Mouse (Mus musculus): ENCODE measurements around the gene Cpeb3.
A peak's percentile ranks its signal among the peaks of the same experiment; 100 is the strongest.

The Cpeb3 gene

GRCm38 (mm10) chr19:37208176-37208755, at the start of gene Cpeb3:
Cpeb3 (minus strand) TSS chr19:37208601.
- TF ChIP-seq GATA4 (IDR thresholded peaks at IDR 0.05; ENCODE audit: insufficient replicate concordance, low read length) = no peak

DNA sequence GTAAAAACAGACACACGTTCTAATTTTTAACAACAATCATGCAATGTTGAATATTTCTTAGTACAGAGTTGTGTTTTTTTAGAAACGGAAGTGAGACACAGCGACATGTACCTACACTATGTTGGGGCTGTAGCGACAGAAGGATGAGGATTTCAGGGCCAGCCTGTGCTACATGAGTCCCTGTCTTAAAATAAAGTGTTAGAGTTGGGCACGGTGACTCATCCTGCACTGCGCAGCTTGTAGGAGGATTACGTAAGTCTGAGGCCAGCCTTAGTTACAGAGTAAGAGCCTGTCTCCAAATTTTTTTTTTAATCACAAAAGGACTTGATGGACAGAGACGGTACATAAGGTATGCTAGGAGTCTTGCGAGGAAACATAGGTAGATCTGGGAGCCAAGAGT, 46.9 kb upstream of the Cpeb3 start:
- no peak for TF ChIP-seq GATA4 (IDR thresholded peaks at IDR 0.05; ENCODE audit: insufficient replicate concordance, low read length)

DNA sequence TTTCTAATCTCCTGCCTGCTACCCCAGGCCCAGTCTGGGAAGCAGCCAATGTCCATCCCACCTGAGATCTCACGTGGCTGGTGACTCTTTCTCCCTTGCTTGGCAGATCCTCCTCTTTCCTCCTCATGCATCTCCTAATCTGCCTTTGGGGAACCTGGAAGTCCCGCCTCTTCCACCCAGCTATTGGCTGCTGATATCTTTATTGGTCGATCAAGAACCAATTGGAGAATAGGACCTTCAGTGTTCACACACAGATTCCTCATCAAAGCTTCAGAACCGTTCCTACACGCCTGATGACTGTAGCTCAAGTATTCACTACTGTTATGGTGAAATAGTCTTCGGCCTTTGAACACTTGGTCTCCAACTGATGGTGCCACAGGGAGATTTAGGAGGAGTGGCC, 43.7 kb upstream of the Cpeb3 start:
- TF ChIP-seq GATA4 (IDR thresholded peaks at IDR 0.05; ENCODE audit: insufficient replicate concordance, low read length) = no peak

- no peak for TF ChIP-seq GATA4 (IDR thresholded peaks at IDR 0.05; ENCODE audit: insufficient replicate concordance, low read length)
These were observed 39.8 kb upstream of the Cpeb3 start for GRCm38 (mm10) chr19:37248199-37248598.

DNA sequence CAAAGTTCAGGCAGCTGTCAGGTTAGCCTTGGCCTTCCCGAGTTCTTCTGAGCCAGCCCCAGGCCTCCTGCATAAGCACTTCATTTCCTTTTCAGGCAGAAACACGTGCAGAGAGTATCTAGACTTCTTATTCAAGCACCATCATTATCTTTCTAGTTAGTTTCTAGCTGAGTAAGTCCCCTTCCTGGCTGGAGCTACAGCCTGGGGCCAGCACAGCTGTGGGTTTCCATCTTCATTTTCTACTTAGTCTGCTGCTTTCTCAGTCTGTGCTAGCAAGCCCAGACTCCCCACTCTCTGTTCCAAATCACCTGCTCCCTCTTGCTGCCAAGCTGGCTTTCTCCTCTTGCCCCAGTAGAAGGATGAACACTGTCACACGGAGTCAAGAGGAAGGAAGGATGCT, 38.5 kb upstream of the Cpeb3 start:
- no peak for TF ChIP-seq GATA4 (IDR thresholded peaks at IDR 0.05; ENCODE audit: insufficient replicate concordance, low read length)

DNA sequence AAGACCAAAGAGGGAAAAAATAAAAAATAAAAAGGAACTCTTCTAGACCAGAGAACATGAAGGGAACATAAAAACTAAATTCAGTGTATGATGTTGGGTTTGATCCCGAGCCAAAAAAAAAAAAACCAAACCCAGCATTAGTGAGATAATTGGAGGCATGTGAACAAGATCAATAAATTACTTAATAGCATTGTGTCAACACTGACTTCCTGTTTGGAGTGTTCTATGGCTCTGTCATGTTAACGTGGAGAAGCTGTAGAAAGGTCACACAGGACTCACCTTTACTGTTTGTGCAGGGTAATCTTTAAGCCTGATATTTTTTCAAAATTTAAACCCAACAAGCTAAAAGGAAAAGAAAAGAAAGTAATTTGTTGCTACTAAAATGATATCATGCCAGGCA, 34.3 kb upstream of the Cpeb3 start:
- TF ChIP-seq GATA4 (IDR thresholded peaks at IDR 0.05; ENCODE audit: insufficient replicate concordance, low read length) = 0 out of 2 replicates have a peak, but pooled peaks have one; percentile 9

DNA sequence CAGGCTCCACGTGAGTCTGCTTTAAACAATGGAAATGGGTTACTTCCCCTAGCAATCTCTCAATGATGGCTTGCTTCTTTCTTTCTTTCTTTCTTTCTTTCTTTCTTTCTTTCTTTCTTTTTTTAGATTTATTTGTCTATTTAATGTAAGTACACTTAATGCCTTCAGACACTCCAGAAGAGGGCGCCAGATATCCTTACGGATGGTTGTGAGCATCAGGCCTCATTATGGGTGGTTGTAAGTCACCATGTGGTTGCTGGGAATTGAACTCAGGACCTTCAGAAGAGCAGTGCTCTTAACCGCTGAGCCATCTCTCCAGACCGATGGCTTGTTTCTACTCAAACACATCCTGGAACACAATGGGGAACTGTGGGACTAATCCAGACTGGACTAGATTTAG, 32.8 kb upstream of the Cpeb3 start:
- no peak for TF ChIP-seq GATA4 (IDR thresholded peaks at IDR 0.05; ENCODE audit: insufficient replicate concordance, low read length)

DNA sequence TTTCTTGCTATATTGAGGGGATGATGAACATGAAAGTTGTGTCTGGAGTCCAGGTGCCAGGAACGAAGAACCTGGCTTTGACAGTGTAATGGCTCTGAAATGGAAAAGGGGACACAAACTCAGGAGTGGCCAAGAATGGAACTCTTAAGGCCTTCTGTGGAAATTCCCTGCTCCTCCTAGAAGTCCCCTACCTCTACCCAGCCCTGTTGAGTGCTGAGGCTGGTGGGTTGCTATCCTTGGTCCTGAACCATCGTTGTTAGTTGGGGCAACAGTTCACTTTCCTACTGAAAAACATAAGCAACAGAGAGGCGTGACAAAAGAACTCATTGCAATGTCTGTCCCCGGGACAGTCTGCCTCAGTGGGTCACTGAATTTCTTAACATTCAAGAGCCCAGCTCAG, 30.7 kb upstream of the Cpeb3 start:
- TF ChIP-seq GATA4 (IDR thresholded peaks at IDR 0.05; ENCODE audit: insufficient replicate concordance, low read length) = no peak

DNA sequence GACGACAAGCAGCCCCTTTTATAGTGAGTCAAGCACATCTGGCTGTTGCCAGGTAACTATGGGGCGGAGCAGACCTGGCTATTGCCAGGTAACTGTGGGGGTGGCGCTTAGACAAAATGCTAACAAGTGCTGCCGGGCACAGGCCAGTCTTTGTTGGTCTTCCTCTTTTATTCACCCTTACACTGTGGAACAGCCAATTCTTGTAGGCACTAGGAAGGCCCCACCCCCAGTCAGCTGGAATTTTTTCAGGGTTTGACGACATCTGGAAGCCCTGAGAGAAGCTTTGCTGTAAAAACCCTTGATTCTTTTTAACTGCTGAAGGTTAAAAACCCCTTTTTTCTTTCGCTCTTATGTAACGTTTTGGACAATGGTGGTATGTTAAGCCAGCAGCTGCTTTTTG, 30.2 kb upstream of the Cpeb3 start:
- TF ChIP-seq GATA4 (IDR thresholded peaks at IDR 0.05; ENCODE audit: insufficient replicate concordance, low read length) = no peak

- no peak for TF ChIP-seq GATA4 (IDR thresholded peaks at IDR 0.05; ENCODE audit: insufficient replicate concordance, low read length)
These were observed 29.5 kb upstream of the Cpeb3 start for GRCm38 (mm10) chr19:37237712-37238437.

DNA sequence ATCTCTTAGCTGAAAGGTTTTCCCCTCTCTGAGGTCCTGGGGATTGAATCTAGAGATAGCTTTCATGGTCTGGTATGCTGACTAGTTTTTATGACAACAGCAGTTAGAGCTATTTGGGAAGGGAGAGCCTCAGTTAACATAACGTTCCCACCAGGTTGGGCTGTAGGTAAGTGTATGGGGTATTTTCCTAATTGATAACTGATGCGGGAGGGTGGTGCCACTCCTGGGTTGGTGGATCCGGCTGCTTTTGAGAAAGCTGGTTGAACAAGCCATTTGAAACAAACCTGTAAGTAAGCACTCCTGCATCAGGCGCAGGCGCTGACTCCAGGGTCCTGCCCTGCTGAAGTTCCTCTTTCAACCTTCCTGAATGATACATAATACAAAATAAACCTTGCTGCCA, 28.9 kb upstream of the Cpeb3 start:
- TF ChIP-seq GATA4 (IDR thresholded peaks at IDR 0.05; ENCODE audit: insufficient replicate concordance, low read length) = no peak

DNA sequence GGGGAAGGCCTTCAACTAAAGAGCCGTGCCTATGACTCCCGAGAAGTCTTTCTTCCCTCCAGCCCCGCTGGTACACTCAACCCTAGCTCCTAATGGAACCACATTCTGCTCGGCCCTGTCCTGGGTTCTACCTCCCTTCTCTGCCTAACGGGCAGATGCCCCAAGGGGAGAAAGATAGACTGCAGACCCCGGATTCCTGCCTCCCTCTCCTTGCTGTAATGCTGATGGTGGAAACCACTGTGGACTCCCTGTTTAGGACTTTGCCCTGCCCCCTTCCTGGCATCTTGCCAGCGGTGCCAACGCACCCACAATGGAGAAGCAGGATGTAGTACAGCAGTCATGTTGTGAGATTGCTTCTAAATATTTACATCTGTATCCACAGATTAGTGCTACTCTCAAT, 27.4 kb upstream of the Cpeb3 start:
- no peak for TF ChIP-seq GATA4 (IDR thresholded peaks at IDR 0.05; ENCODE audit: insufficient replicate concordance, low read length)

DNA sequence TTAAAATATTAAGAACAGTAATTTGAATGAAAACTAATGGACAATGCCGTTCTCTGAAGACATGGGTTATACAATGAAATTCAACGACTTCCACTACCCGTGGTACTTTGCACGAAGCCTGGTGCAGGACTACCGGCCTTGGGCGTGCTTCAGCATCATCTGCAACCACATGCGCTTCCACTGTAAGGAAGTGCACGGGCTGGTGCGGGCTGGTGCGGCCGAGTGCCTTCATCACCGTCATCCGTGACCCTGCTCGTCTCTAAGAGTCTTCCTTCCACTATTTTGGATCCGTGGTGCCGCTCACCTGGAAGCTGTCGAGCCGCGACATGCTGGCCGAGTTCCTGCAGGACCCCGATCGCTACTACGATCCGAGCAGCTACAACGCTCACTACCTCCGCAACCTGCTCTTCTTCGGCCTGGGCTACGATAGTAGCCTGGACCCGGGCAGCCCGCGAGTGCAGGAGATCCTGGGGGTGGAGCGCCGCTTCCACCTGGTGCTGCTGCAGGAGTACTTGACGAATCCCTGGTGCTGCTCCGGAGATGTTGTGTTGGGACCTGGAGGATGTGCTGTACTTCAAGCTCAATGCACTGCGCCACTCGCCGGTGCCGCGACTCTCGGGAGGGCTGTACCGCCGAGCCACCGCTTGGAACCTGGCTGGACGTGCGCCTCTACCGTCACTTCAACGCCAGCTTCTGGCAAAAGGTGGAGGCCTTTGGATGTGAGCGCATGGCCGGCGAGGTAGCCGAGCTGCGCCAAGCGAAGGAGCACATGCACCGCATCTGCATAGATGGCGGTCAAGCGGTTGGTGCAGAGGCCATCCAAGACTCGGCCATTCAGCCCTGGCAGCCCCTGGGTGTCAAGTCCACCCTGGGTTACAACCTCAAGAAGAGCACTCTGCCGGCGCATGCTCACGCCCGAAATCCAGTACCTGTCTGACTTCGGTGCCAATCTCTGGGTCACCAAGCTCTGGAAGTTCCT, 25.4 kb upstream of the Cpeb3 start:
- TF ChIP-seq GATA4 (IDR thresholded peaks at IDR 0.05; ENCODE audit: insufficient replicate concordance, low read length) = no peak

- no peak for TF ChIP-seq GATA4 (IDR thresholded peaks at IDR 0.05; ENCODE audit: insufficient replicate concordance, low read length)
These were observed 16.9 kb upstream of the Cpeb3 start for GRCm38 (mm10) chr19:37225197-37225862.

GRCm38 (mm10) chr19:37214711-37215110, 6.3 kb upstream of the Cpeb3 start:
- no peak for TF ChIP-seq GATA4 (IDR thresholded peaks at IDR 0.05; ENCODE audit: insufficient replicate concordance, low read length)

Measured in liver, adult (tissue).